Mouse (Mus musculus) liver, adult 2 months (tissue): ENCODE measurements around the gene Rbms2. TPM values are rescaled to one million over a fixed set of nuclear protein-coding genes. Genes with fewer than 3 reads are reported as not detected.

Experiments
- DNase-seq: peaks from one replicate; pipeline ENCODE4 v3.0.0-alpha.2; 2011; ENCODE audit warnings: low read depth, low spot score; ENCODE audit errors: extremely low read depth
- H3K27ac ChIP-seq: fragments of 200-500 bp; replicated peaks from 2 replicates; pipeline ENCODE4 v1.5.1; 2012; ENCODE audit warnings: low read depth, mild to moderate bottlenecking, control low read depth, inconsistent platforms, low read length; ENCODE audit not compliant: insufficient read depth
- H3K27me3 ChIP-seq: fragments of 200-500 bp; 2 replicates; pipeline ENCODE4 v1.6.1; 2012; ENCODE audit warnings: mild to moderate bottlenecking, moderate library complexity, low read length, inconsistent platforms; ENCODE audit not compliant: control insufficient read depth, insufficient read depth
- H3K36me3 ChIP-seq: fragments of 200-500 bp; 2 replicates; pipeline ENCODE4 v1.6.1; 2012; ENCODE audit warnings: low read length, inconsistent platforms; ENCODE audit not compliant: control insufficient read depth, insufficient read depth
- H3K4me1 ChIP-seq: fragments of 200-500 bp; 2 replicates; pipeline ENCODE4 v1.6.1; 2011; ENCODE audit warnings: low read length; ENCODE audit not compliant: control insufficient read depth, insufficient read depth
- H3K4me3 ChIP-seq: fragments of 200-500 bp; 2 replicates; pipeline ENCODE4 v1.5.1; 2011; ENCODE audit warnings: low read depth, mild to moderate bottlenecking, control low read depth, low read length, moderate library complexity; ENCODE audit not compliant: insufficient read depth
- H3K79me2 ChIP-seq: fragments of 200-500 bp; 2 replicates; pipeline ENCODE4 v1.6.1; 2012; ENCODE audit warnings: inconsistent platforms, mild to moderate bottlenecking, low read length, moderate library complexity; ENCODE audit not compliant: control insufficient read depth, insufficient read depth
- H3K9ac ChIP-seq: fragments of 200-500 bp; 2 replicates; pipeline ENCODE4 v1.6.1; 2012; ENCODE audit warnings: low read depth, mild to moderate bottlenecking, control low read depth, inconsistent platforms, low read length
- CTCF ChIP-seq: fragments of 200-500 bp; IDR thresholded peaks from 2 replicates; pipeline ENCODE4 v1.5.1; 2011; ENCODE audit warnings: low read depth, low read length, control low read depth
- POLR2A ChIP-seq: fragments of 200-500 bp; IDR thresholded peaks from 2 replicates; pipeline ENCODE4 v1.6.1; 2011; ENCODE audit warnings: low read length, control low read depth; ENCODE audit not compliant: insufficient read depth; ENCODE audit errors: extremely low read depth
- WGBS: fragments of 180-500 bp; shearing (Covaris S2); methylation state at CpG from one replicate; pipeline ENCODE4 v1.1.7; 2018; 5-methylcytosine and 5-hydroxymethylcytosine counted together
- polyA plus RNA-seq: library from polyadenylated mRNA; depleted of rRNA; stranded (reverse); fragments of >200 nt; gene quantifications from 2 replicates; pipeline ENCODE4 v1.2.3, GENCODE M21; 2012; rRNA removed
- total RNA-seq: library from RNA; depleted of rRNA; stranded (reverse); fragments of >200 nt; gene quantifications from 2 replicates; pipeline ENCODE4 v1.2.3, GENCODE M21; 2014; rRNA removed

Gene Rbms2
- total RNA-seq (8.0 and 9.6 TPM in 2 replicates), polyA plus RNA-seq (21.2 and 23.2 TPM in 2 replicates)

DNA sequence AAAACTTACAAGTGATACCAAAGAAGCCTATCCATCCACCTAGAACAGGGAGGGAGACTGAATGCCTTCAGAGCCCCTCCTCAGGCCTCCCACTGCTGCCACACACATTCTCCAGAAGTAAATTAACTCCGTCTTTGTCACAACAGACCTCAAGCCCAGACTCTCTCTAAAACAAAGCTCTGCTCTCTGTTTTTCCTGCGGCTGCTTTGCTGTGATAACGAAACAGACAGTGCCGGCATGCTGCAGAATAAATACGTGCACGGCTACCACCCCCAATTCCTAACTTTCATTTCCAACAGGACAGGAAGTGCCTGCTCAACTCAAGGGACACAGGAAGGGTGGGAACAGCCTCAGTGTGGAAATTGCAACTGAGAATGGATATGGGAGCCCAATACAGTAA is at the start of gene Rbms2:
TSS of gene Rbms2 (minus strand) at position 309 of the 400 bp plus-strand sequence.
- no peak for DNase-seq
- H3K27me3 ChIP-seq = no peaks in the 10 kb centered on the region
- WGBS = 14% methylated on average over 6 of the region's 6 CpGs
- peaks cover 4% of the 10 kb centered on the region for H3K4me1 ChIP-seq
- H3K9ac ChIP-seq = peak within 1 kb of the TSS; percentile 40
- H3K79me2 ChIP-seq = no peaks in the 10 kb centered on the region; the same call in 1 of the 2 replicates
- TF ChIP-seq POLR2A (no peak), CTCF (no peak)
- peak within 1 kb of the TSS; percentile 21 for H3K4me3 ChIP-seq
- no peaks in the 10 kb centered on the region for H3K36me3 ChIP-seq
- peak within 1 kb of the TSS; percentile 53 for H3K27ac ChIP-seq

DNA sequence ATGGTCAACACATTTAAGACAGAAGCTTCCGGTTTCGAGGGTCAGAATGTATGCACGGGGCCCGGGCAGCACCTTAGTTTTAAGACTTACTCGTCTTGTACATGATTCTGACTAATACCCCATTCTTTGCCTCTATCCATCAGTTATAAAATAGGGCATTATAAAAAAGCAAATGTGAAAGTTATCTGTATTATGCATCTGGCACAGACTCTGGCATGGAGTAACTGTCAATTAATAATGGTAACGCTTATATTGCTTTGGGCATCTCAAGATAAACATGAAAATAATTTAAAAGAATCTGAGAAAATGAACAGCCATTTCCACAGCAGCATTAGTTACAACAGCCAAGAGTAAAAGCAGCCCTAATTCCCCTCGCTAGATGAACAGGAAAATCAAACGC is 47.9 kb upstream of the Rbms2 start:
- no peaks in the 10 kb centered on the region for H3K36me3 ChIP-seq
- 94% methylated on average over 8 of the region's 8 CpGs for WGBS
- no peaks in the 10 kb centered on the region for H3K4me1 ChIP-seq
- no peaks in the 10 kb centered on the region for H3K79me2 ChIP-seq
- no peak overlapping the region for H3K4me3 ChIP-seq
- no peak overlapping the region for H3K27ac ChIP-seq
- H3K27me3 ChIP-seq = no peaks in the 10 kb centered on the region
- no peak for DNase-seq
- H3K9ac ChIP-seq = no peak overlapping the region
- no peak for TF ChIP-seq CTCF
- no peak for TF ChIP-seq POLR2A

DNA sequence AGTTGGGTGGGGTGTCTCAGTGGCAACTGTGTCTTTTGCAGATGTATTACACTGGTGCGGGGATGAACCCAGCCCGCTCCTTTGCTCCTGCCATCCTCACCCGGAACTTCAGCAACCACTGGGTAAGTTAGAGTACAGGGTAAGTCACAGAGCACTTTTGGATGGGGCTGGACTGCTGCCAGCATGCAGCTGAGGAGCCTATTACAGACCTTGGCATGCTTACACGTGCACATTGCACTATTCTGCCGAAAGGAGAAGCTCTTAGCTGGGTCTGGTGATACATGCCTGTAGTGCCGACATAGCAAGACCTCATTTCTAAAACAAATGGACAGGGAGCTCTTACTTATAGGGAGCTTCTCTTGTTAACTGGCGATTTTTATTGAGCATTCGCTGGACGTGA is 47.5 kb upstream of the Rbms2 start:
- Histone ChIP-seq H3K27ac (no peak overlapping the region), H3K4me1 (no peaks in the 10 kb centered on the region), H3K4me3 (no peak overlapping the region), H3K36me3 (no peaks in the 10 kb centered on the region), H3K9ac (no peak overlapping the region), H3K27me3 (no peaks in the 10 kb centered on the region), H3K79me2 (no peaks in the 10 kb centered on the region)
- 80% methylated on average over 9 of the region's 9 CpGs for WGBS
- TF ChIP-seq CTCF (no peak), POLR2A (no peak)
- DNase-seq = no peak

DNA sequence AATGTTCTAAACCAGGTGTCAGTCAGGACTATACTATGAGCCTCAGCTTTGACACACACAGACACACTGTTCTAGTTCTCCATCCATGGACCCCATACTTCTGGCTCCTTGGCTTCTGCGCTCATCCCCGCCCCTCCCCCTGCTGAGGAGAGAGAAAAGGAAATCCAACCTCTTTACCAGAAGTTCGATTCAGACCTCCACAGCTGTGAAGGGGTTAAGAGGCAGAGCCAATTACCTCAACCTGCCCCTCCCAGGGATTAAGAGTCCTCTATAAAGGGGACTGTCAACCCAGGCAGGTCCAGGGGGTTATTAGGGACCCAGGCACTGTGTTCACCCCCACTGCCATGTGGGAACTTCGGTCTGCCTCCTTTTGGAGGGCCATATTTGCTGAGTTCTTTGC is 45.4 kb upstream of the Rbms2 start, which contains the start of gene Mip:
TSS of gene Mip (plus strand) at position 301 of the 400 bp plus-strand sequence.
- Histone ChIP-seq H3K9ac (no peak within 1 kb of the TSS), H3K27ac (no peak within 1 kb of the TSS), H3K4me3 (no peak within 1 kb of the TSS), H3K4me1 (no peaks in the 10 kb centered on the region; the same call in 1 of the 2 replicates), H3K27me3 (no peaks in the 10 kb centered on the region), H3K36me3 (no peaks in the 10 kb centered on the region), H3K79me2 (no peaks in the 10 kb centered on the region)
- 82% methylated on average over 4 of the region's 4 CpGs for WGBS
- TF ChIP-seq POLR2A (no peak), CTCF (no peak)
- DNase-seq = no peak

DNA sequence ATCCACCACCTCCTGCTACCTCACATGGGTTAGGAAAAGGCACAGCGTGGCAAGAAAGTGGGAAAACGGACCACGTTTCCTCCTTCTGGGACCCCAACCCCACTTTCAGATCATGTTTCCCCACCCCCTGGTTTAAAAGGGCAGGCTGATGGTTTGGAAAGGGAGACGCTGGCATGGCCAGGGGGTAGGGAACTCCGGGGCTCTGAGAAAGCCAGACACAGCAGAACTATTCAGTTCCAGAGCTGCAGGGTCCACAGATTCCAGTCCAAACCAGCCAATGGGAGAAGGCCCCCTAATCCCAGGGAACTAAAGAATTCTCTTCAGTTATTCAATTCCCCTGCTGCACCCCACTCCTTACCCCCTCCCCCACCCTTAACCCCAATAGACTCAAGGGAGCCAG is 45.0 kb upstream of the Rbms2 start:
- Histone ChIP-seq H3K4me3 (no peak overlapping the region), H3K9ac (no peak overlapping the region), H3K36me3 (no peaks in the 10 kb centered on the region), H3K27ac (no peak overlapping the region), H3K79me2 (no peaks in the 10 kb centered on the region), H3K27me3 (no peaks in the 10 kb centered on the region), H3K4me1 (peaks cover 4% of the 10 kb centered on the region)
- TF ChIP-seq CTCF = no peak
- TF ChIP-seq POLR2A = no peak
- DNase-seq = no peak
- 84% methylated on average over 5 of the region's 5 CpGs for WGBS

DNA sequence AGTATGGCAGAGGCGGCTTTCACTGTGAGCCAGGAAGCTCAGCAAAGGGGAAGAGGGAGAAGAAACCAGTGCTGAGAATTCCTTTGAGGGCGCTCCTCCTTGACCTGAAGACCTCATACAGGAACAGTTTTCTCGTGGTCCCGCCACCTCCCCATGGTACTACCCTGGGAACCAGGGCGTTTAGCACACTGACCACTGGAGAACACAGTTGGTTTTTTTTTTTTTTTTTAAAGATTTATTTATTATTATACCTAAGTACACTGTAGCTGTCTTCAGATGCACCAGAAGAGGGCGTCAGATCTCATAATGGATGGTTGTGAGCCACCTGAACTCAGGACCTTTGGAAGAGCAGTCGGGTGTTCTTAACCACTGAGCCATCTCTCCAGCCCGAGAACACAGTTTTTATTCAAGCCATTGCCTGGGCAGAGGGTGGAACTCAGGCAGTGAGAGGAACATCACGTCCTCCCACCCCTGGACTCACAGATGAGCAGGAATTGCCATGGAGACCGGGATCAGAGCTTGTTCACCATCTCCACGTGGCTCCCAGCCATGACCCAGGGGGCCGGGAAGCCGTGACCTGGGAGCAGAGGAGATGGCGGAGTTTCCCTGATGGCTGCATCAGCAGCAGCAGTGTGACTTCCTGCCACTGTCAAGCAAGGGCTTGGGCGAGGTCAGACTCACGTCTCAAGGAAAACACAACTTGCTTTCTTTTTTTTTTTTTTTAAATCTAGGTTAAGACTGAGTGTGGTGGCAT is 41.6 kb upstream of the Rbms2 start:
- TF ChIP-seq POLR2A (no peak), CTCF (no peak)
- no peak for DNase-seq
- WGBS = 68% methylated on average over 16 of the region's 16 CpGs
- H3K27ac ChIP-seq = no peak overlapping the region
- no peaks in the 10 kb centered on the region for H3K79me2 ChIP-seq
- H3K27me3 ChIP-seq = no peaks in the 10 kb centered on the region
- H3K36me3 ChIP-seq = no peaks in the 10 kb centered on the region
- H3K9ac ChIP-seq = no peak overlapping the region
- peaks cover 8% of the 10 kb centered on the region for H3K4me1 ChIP-seq
- H3K4me3 ChIP-seq = no peak overlapping the region
